Mouse (Mus musculus): ENCODE measurements around the gene Mri1.
A peak's percentile ranks its signal among the peaks of the same experiment; 100 is the strongest.

The Mri1 gene

DNA sequence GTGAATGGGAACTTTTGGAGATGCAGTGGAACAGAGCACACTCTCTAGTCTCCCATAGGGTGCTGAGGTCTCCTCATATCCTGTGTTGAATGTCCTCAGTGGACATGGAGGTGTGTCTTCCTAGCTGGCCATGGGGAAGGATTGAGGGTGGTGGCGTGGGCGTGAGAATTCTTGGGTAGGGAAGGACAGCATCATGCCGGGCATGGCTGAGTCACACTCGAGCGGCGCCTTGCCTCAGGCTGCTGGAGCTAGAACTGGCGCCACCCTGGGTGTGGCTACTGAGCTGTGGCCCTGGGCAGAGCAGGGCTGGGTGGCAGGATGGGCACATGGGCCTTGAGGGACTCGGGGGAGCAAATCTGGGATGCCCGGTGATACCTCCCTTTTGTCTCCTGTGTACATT is 54.7 kb downstream of the Mri1 start:
- peak; percentile 71 for DNase-seq

DNA sequence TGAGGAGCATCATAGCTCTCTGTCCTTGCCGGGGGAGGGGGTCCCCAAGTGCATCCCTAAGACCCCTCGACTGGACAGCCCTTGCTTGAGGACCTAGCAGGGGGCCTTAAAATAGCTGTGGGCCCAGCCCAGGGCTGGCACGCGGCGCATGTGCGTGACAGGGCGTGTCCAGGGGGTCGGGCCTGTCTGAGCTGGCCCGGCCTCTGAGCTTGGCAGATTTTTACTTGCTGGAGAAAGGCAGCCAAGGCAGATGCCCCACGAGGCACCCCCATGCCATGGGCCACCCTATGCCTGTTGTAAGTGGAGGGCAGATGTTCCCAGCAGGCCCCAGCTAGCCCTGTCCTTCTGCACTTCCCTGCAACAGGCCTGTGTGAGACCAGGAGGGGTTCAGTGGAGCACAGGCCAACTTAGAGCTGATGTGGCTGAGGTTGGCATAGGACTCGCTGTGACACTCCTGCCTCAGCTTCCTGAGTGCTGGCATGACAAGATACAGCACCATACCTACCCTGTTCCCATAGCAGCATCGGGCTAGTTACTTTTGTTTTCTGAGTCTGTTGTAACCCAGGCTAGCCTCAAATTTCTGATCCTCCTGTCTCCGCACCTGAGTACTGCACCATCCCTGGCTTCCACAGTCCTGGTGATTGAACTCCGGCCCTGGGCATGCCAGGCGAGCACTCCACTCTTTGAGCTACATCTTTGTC is 55.4 kb downstream of the Mri1 start:
- DNase-seq, result peak; percentile 84

DNA sequence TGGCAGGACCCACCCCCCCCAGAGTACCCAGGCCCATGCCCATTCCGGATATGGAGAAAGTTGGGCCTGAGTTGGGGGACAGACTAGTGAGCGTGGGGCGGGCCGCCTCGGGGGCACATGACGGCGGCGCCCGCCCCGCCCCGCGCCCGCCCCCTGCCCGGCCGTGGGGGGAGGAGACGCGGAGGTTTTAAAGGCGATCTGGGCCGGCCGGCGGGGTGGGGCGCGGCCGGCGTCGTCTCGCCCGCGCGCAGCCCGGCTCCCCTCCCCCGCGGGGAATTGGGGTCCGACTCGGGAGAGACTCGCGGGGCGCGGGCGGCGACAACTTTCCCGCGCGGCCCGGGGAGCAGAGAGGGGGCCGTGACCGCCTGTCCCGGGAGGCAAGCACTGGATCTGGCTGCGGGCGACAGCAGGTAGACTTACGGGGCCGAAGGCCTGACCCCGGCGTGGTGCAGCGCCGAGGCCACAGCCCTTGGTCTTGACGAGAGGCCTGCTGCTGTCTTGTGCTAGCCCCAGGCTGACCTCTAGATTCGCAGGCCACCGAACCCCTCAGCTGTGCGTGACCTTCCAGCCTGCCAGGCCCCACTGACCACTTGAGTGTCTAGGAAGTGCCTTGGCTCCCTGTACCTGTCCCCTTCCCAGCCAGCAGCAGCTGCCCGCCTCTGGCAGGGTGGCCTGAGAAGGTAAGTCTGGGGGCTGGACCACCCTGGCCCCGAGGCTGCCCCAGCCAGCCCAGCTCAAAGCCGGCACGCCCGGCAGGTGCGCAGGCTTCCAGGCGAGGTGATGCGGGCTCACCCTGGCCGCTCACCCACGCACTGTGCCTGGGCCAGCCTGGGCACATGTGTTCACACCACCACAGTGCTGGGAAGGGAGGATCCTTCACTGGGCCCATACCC is 56.2 kb downstream of the Mri1 start:
- DNase-seq, result peak; percentile 80

DNA sequence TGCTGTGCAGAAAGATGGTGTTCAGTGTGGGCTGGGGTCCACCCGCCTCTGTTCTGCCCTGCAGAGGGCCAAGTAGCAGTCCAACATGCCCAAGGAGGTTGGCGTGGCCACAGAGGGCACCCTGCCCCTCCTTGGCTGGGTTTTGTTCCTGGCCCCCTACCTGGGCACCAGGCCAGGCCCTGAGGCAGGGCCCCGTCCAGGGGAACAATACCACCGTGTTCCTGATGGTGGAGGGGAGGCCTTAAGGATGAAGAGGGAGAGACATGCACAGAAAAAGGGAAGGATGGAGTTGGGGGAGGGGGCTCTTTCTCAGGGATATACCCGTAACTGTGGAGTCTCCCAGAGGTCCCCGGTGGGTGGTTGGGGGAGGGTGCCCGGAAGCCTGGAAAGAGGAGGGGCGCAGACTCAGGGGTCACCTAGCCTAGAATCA is 57.0 kb downstream of the Mri1 start:
- DNase-seq, result peak; percentile 47
